Mouse (Mus musculus): ENCODE data around the gene Ahcyl2. TPM values are rescaled to one million over a fixed set of nuclear protein-coding genes. Genes with fewer than 3 reads are reported as not detected.
"Not testable (repeated sequence)": the region's sequence is repeated elsewhere in the genome, so short reads cannot be mapped to it uniquely, and the experiment has no call there.

The Ahcyl2 gene
- polyA plus RNA-seq, 1 experiment from 2014 or later, result 74.7 TPM

- 88% methylated on average over 2 of the region's 2 CpGs for WGBS
- ATAC-seq, result no peak
- TF ChIP-seq CTCF (IDR thresholded peaks at IDR 0.05; ENCODE audit: low read depth), result no peak
These were observed 47.8 kb downstream of the Ahcyl2 start for GRCm38 (mm10) chr6:29815634-29816033.

GRCm38 (mm10) chr6:29816371-29816770, 48.6 kb downstream of the Ahcyl2 start:
- not testable (repeated sequence) for H3K4me2 ChIP-seq (replicated peaks; ENCODE audit: low read depth); H3K9me3 ChIP-seq (ENCODE audit: control insufficient read depth); H3K36me3 ChIP-seq (ENCODE audit: control insufficient read depth, insufficient read depth); ATAC-seq; H3K4me1 ChIP-seq (replicated peaks; ENCODE audit: control insufficient read depth, insufficient read depth, low read length); H3K27ac ChIP-seq (ENCODE audit: low read depth, low read length); H3K9ac ChIP-seq (ENCODE audit: low read depth, low read length); H3K27me3 ChIP-seq (replicated peaks; ENCODE audit: control insufficient read depth, insufficient read depth, low read length); H3K4me3 ChIP-seq (ENCODE audit: low read depth, low read length)
- WGBS, result 84% methylated on average over 12 of the region's 12 CpGs

More at GRCm38 (mm10) chr6:29815634-29816033, 47.8 kb downstream of the Ahcyl2 start:
- Histone ChIP-seq H3K36me3 (ENCODE audit: control insufficient read depth, insufficient read depth) (no peaks in the 10 kb centered on the region), H3K4me1 (replicated peaks; ENCODE audit: control insufficient read depth, insufficient read depth, low read length) (no peaks in the 10 kb centered on the region), H3K9ac (ENCODE audit: low read depth, low read length) (no peak overlapping the region), H3K4me2 (replicated peaks; ENCODE audit: low read depth) (no peak overlapping the region), H3K27me3 (replicated peaks; ENCODE audit: control insufficient read depth, insufficient read depth, low read length) (no peaks in the 10 kb centered on the region), H3K9me3 (ENCODE audit: control insufficient read depth) (no peaks in the 10 kb centered on the region), H3K4me3 (ENCODE audit: low read depth, low read length) (no peak overlapping the region), H3K27ac (ENCODE audit: low read depth, low read length) (no peak overlapping the region)

GRCm38 (mm10) chr6:29819309-29819708, 51.5 kb downstream of the Ahcyl2 start:
- H3K4me2 ChIP-seq (replicated peaks; ENCODE audit: low read depth), result no peak overlapping the region
- H3K9me3 ChIP-seq (ENCODE audit: control insufficient read depth), result no peaks in the 10 kb centered on the region
- H3K4me3 ChIP-seq (ENCODE audit: low read depth, low read length), result no peak overlapping the region
- 15% methylated on average over 3 of the region's 3 CpGs for whole genome bisulfite sequencing
- H3K36me3 ChIP-seq (ENCODE audit: control insufficient read depth, insufficient read depth), result no peaks in the 10 kb centered on the region
- no peaks in the 10 kb centered on the region for H3K4me1 ChIP-seq (replicated peaks; ENCODE audit: control insufficient read depth, insufficient read depth, low read length)
- no peak overlapping the region for H3K9ac ChIP-seq (ENCODE audit: low read depth, low read length)
- no peak overlapping the region for H3K27ac ChIP-seq (ENCODE audit: low read depth, low read length)
- no peak for ATAC-seq
- TF ChIP-seq CTCF (IDR thresholded peaks at IDR 0.05; ENCODE audit: low read depth), result peak; percentile 81
- H3K27me3 ChIP-seq (replicated peaks; ENCODE audit: control insufficient read depth, insufficient read depth, low read length), result no peaks in the 10 kb centered on the region

GRCm38 (mm10) chr6:29820314-29820713, 52.5 kb downstream of the Ahcyl2 start:
- Histone ChIP-seq H3K4me3 (ENCODE audit: low read depth, low read length) (no peak overlapping the region), H3K36me3 (ENCODE audit: control insufficient read depth, insufficient read depth) (no peaks in the 10 kb centered on the region), H3K9me3 (ENCODE audit: control insufficient read depth) (no peaks in the 10 kb centered on the region), H3K4me1 (replicated peaks; ENCODE audit: control insufficient read depth, insufficient read depth, low read length) (no peaks in the 10 kb centered on the region), H3K27me3 (replicated peaks; ENCODE audit: control insufficient read depth, insufficient read depth, low read length) (no peaks in the 10 kb centered on the region), H3K4me2 (replicated peaks; ENCODE audit: low read depth) (no peak overlapping the region), H3K27ac (ENCODE audit: low read depth, low read length) (no peak overlapping the region), H3K9ac (ENCODE audit: low read depth, low read length) (no peak overlapping the region)
- TF ChIP-seq CTCF (IDR thresholded peaks at IDR 0.05; ENCODE audit: low read depth), result no peak
- WGBS, result 84% methylated on average over 4 of the region's 4 CpGs
- no peak for ATAC-seq

- no peaks in the 10 kb centered on the region for H3K27me3 ChIP-seq (replicated peaks; ENCODE audit: control insufficient read depth, insufficient read depth, low read length)
- TF ChIP-seq CTCF (IDR thresholded peaks at IDR 0.05; ENCODE audit: low read depth), result no peak
- no peak for ATAC-seq
- no peak overlapping the region for H3K4me2 ChIP-seq (replicated peaks; ENCODE audit: low read depth)
- no peaks in the 10 kb centered on the region for H3K36me3 ChIP-seq (ENCODE audit: control insufficient read depth, insufficient read depth)
- H3K27ac ChIP-seq (ENCODE audit: low read depth, low read length), result no peak overlapping the region
- no peaks in the 10 kb centered on the region for H3K9me3 ChIP-seq (ENCODE audit: control insufficient read depth)
- H3K4me1 ChIP-seq (replicated peaks; ENCODE audit: control insufficient read depth, insufficient read depth, low read length), result no peaks in the 10 kb centered on the region
- WGBS, result 90% methylated on average over 3 of the region's 3 CpGs
- H3K9ac ChIP-seq (ENCODE audit: low read depth, low read length), result no peak overlapping the region
- H3K4me3 ChIP-seq (ENCODE audit: low read depth, low read length), result no peak overlapping the region
These were observed 53.1 kb downstream of the Ahcyl2 start for GRCm38 (mm10) chr6:29820926-29821325.

- Histone ChIP-seq H3K4me2 (replicated peaks; ENCODE audit: low read depth) (no peak overlapping the region), H3K4me3 (ENCODE audit: low read depth, low read length) (no peak overlapping the region), H3K27ac (ENCODE audit: low read depth, low read length) (no peak overlapping the region), H3K9me3 (ENCODE audit: control insufficient read depth) (no peaks in the 10 kb centered on the region), H3K9ac (ENCODE audit: low read depth, low read length) (no peak overlapping the region), H3K27me3 (replicated peaks; ENCODE audit: control insufficient read depth, insufficient read depth, low read length) (no peaks in the 10 kb centered on the region), H3K4me1 (replicated peaks; ENCODE audit: control insufficient read depth, insufficient read depth, low read length) (no peaks in the 10 kb centered on the region), H3K36me3 (ENCODE audit: control insufficient read depth, insufficient read depth) (no peaks in the 10 kb centered on the region)
- TF ChIP-seq CTCF (IDR thresholded peaks at IDR 0.05; ENCODE audit: low read depth), result no peak
- no peak for ATAC-seq
- WGBS, result 63% methylated on average over 1 of the region's 1 CpGs
These were observed 54.0 kb downstream of the Ahcyl2 start for GRCm38 (mm10) chr6:29821770-29822169.

GRCm38 (mm10) chr6:29825302-29825701, 57.5 kb downstream of the Ahcyl2 start:
- no peak overlapping the region for H3K27ac ChIP-seq (ENCODE audit: low read depth, low read length)
- no peaks in the 10 kb centered on the region for H3K36me3 ChIP-seq (ENCODE audit: control insufficient read depth, insufficient read depth)
- H3K4me1 ChIP-seq (replicated peaks; ENCODE audit: control insufficient read depth, insufficient read depth, low read length), result no peaks in the 10 kb centered on the region
- no peak overlapping the region for H3K4me3 ChIP-seq (ENCODE audit: low read depth, low read length)
- WGBS, result 55% methylated on average over 2 of the region's 2 CpGs
- no peak for TF ChIP-seq CTCF (IDR thresholded peaks at IDR 0.05; ENCODE audit: low read depth)
- H3K9me3 ChIP-seq (ENCODE audit: control insufficient read depth), result no peaks in the 10 kb centered on the region
- no peak overlapping the region for H3K4me2 ChIP-seq (replicated peaks; ENCODE audit: low read depth)
- ATAC-seq, result no peak
- no peak overlapping the region for H3K9ac ChIP-seq (ENCODE audit: low read depth, low read length)
- no peaks in the 10 kb centered on the region for H3K27me3 ChIP-seq (replicated peaks; ENCODE audit: control insufficient read depth, insufficient read depth, low read length)
